Mouse (Mus musculus) cortical plate, adult 2 months (tissue): Measurements from ENCODE around the gene Abl2.

Source experiments
- CTCF ChIP-seq: fragments of 200-500 bp; IDR thresholded peaks from 2 replicates; pipeline ENCODE4 v1.5.1; 2011; ENCODE audit warnings: mild to moderate bottlenecking, control low read depth, low read length; ENCODE audit not compliant: insufficient read depth; ENCODE audit errors: extremely low read depth
- POLR2A ChIP-seq: fragments of 200-500 bp; IDR thresholded peaks from 2 replicates; pipeline ENCODE4 v1.6.1; 2011; ENCODE audit warnings: mild to moderate bottlenecking, low read length, control low read depth; ENCODE audit not compliant: insufficient read depth; ENCODE audit errors: extremely low read depth

DNA sequence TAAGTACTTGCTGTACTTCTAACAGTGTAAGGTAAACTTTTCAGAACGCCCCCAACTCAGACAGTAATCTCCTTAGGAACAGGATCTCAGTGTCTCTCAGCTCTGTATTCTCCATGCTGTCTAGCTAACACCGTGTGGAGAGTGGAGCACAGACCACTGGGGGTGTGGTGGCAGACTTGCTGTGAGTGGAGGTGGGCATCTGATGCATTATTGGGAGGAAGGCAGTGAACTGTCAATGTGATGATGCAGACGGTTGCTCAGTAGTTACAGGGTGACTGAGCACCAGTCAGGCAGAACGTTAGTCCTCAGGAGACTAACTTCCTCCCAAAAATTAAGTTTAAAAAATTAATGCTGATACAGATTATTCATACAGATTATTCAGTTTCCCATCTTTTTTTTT is 38.5 kb downstream of the Abl2 start:
- TF ChIP-seq POLR2A: no peak
- no peak for TF ChIP-seq CTCF
